In genomic region chr3:96828984-96829383, GRCm38 (mm10) we compare ENCODE assay signal across 18 mouse cellular contexts. TPM values are rescaled to one million over a fixed set of nuclear protein-coding genes. Genes with fewer than 3 reads are reported as not detected.
DNase-seq lines count a peak whose midpoint lies in the region; ATAC-seq lines count a peak whose summit lies in the region.
"Had no signal": no experiment of that assay in that cellular context is flagged by ENCODE, and none has a peak within 500 bp of the region (broad histone marks: within the 10 kb centered on the region; RNA-seq: fewer than 3 reads in every experiment).

Gene Pdzk1 (plus strand): TSS chr3:96829284.
Gene Cd160 (minus strand): TSS chr3:96829351.

- no peak for ATAC-seq in heart, embryonic 12.5 days (ENCODE audit: insufficient number of reproducible peaks, low FRiP score)
- no peak for ATAC-seq in neural tube, embryonic 13.5 days (ENCODE audit: low read depth)
- no peak for ATAC-seq in liver, embryonic 11.5 days (replicated peaks; ENCODE audit: low FRiP score)
- ATAC-seq in neural tube, embryonic 14.5 days (ENCODE audit: low read depth), result no peak
- ATAC-seq in erythroid progenitor cell, adult 5-6 weeks (replicated peaks; ENCODE audit: low FRiP score, poor library complexity, severe bottlenecking), result no peak

- 0 out of 2 replicates have a peak, but pooled peaks cover 4% of the 10 kb centered on the region for H3K9me3 ChIP-seq in heart, embryonic 12.5 days (replicated peaks)
- H3K9me3 ChIP-seq in neural tube, embryonic 13.5 days, result no peaks in the 10 kb centered on the region
- no peaks in the 10 kb centered on the region for H3K9me3 ChIP-seq in liver, embryonic 11.5 days (ENCODE audit: control insufficient read depth, low read length)
- no peaks in the 10 kb centered on the region for H3K9me3 ChIP-seq in neural tube, embryonic 14.5 days (ENCODE audit: control insufficient read depth, low read length)
- H3K9me3 ChIP-seq: hindbrain, embryonic 10.5 days had no signal

- no peak within 1 kb of the TSS for H3K27ac ChIP-seq in heart, embryonic 12.5 days (ENCODE audit: poor library complexity, severe bottlenecking)
- no peak within 1 kb of the TSS for H3K27ac ChIP-seq in neural tube, embryonic 13.5 days (replicated peaks)
- H3K27ac ChIP-seq in liver, embryonic 11.5 days (ENCODE audit: low read depth, low read length), result no peak within 1 kb of the TSS
- H3K27ac ChIP-seq in neural tube, embryonic 14.5 days (ENCODE audit: low read depth, low read length), result no peak within 1 kb of the TSS
- H3K27ac ChIP-seq: hindbrain, embryonic 10.5 days had no signal

- H3K4me1 ChIP-seq in heart, embryonic 12.5 days (replicated peaks), result peaks cover 5% of the 10 kb centered on the region
- H3K4me1 ChIP-seq in neural tube, embryonic 13.5 days (replicated peaks), result peaks cover 4% of the 10 kb centered on the region
- no peaks in the 10 kb centered on the region for H3K4me1 ChIP-seq in liver, embryonic 11.5 days (replicated peaks; ENCODE audit: control insufficient read depth, insufficient read depth, low read length)
- H3K4me1 ChIP-seq in neural tube, embryonic 14.5 days (ENCODE audit: control insufficient read depth, insufficient read depth, low read length), result no peaks in the 10 kb centered on the region

- DNase-seq in heart, postnatal 36 days, result no peak
- no peak for DNase-seq in neural tube, embryonic 10.5 days (ENCODE audit: extremely low spot score, low spot score)
- no peak for DNase-seq in liver, embryonic 11.5 days (ENCODE audit: low spot score)
- DNase-seq in layer of hippocampus, postnatal 10 days (ENCODE audit: low spot score in 2 of 2), result no peak
- DNase-seq: cerebellum, adult 11-12 months; lung, embryonic 14.5 days; right cerebral cortex, postnatal 4 days; thymus, postnatal 25 days had no signal

- no peaks in the 10 kb centered on the region for H3K36me3 ChIP-seq in heart, embryonic 12.5 days
- H3K36me3 ChIP-seq in neural tube, embryonic 13.5 days, result no peaks in the 10 kb centered on the region
- H3K36me3 ChIP-seq in liver, embryonic 11.5 days (ENCODE audit: control insufficient read depth, insufficient read depth, low read length), result no peaks in the 10 kb centered on the region
- H3K36me3 ChIP-seq in neural tube, embryonic 14.5 days (ENCODE audit: control insufficient read depth, insufficient read depth, low read length), result no peaks in the 10 kb centered on the region
- H3K36me3 ChIP-seq: hindbrain, embryonic 10.5 days had no signal

- H3K9ac ChIP-seq in heart, embryonic 12.5 days, result no peak within 1 kb of the TSS
- 0 out of 2 replicates have a peak within 1 kb of the TSS, but pooled peaks have one; percentile 22 for H3K9ac ChIP-seq in neural tube, embryonic 13.5 days
- no peak within 1 kb of the TSS for H3K9ac ChIP-seq in liver, embryonic 11.5 days (ENCODE audit: low read depth, low read length)
- H3K9ac ChIP-seq in neural tube, embryonic 14.5 days (replicated peaks; ENCODE audit: low read depth, low read length), result no peak within 1 kb of the TSS
- H3K9ac ChIP-seq: lung, embryonic 14.5 days had no signal

- peak within 1 kb of the TSS; percentile 30 for H3K4me2 ChIP-seq in heart, embryonic 12.5 days
- H3K4me2 ChIP-seq in neural tube, embryonic 13.5 days, result no peak within 1 kb of the TSS
- peak within 1 kb of the TSS; percentile 4; the same call in 1 of the 2 replicates for H3K4me2 ChIP-seq in liver, embryonic 11.5 days
- peak within 1 kb of the TSS; percentile 14; the same call in 1 of the 2 replicates for H3K4me2 ChIP-seq in neural tube, embryonic 14.5 days (ENCODE audit: low read depth, low read length)
- H3K4me2 ChIP-seq: lung, embryonic 14.5 days had no signal

- H3K27me3 ChIP-seq in heart, embryonic 12.5 days (replicated peaks), result peaks cover 8% of the 10 kb centered on the region; the same call in 1 of the 2 replicates
- H3K27me3 ChIP-seq in neural tube, embryonic 13.5 days, result no peaks in the 10 kb centered on the region
- no peaks in the 10 kb centered on the region for H3K27me3 ChIP-seq in liver, embryonic 11.5 days (replicated peaks; ENCODE audit: control insufficient read depth, insufficient read depth, low read length)
- H3K27me3 ChIP-seq in neural tube, embryonic 14.5 days (ENCODE audit: control insufficient read depth, insufficient read depth, low read length), result no peaks in the 10 kb centered on the region

- H3K4me3 ChIP-seq in heart, embryonic 12.5 days, result no peak within 1 kb of the TSS
- H3K4me3 ChIP-seq in neural tube, embryonic 13.5 days, result no peak within 1 kb of the TSS
- no peak within 1 kb of the TSS for H3K4me3 ChIP-seq in liver, embryonic 11.5 days (ENCODE audit: low read depth, low read length)
- no peak within 1 kb of the TSS for H3K4me3 ChIP-seq in neural tube, embryonic 14.5 days (ENCODE audit: low read depth, low read length)
- H3K4me3 ChIP-seq: hindbrain, embryonic 10.5 days had no signal

- WGBS in heart, embryonic 12.5 days, result 71% methylated on average over 1 of the region's 1 CpGs
- WGBS in neural tube, embryonic 13.5 days, result 64% methylated on average over 1 of the region's 1 CpGs
- WGBS in liver, embryonic 11.5 days, result 68% methylated on average over 1 of the region's 1 CpGs
- 85% methylated on average over 1 of the region's 1 CpGs for WGBS in neural tube, embryonic 14.5 days

- intact Hi-C loops in heart, postnatal 36 days (cut with DNase I), result no loop called here

RNA-seq across cellular contexts. Expression of gene Pdzk1, which starts in this region (rescaled TPM):
- polyA plus RNA-seq in heart, embryonic 12.5 days (2016; fragmentation: Nextera tagmentation; extraction: Ambion mirVana), result 0.36 TPM in 1 of 2 replicates, not detected in the other
- total RNA-seq in heart, postnatal 36 days (2021), result not detected
- 0.08 TPM in 1 of 2 replicates, not detected in the other for polyA plus RNA-seq in neural tube, embryonic 13.5 days (2015; fragmentation: Nextera tagmentation; extraction: Ambion mirVana)
- polyA plus RNA-seq in liver, embryonic 11.5 days (2014; fragmentation: Nextera tagmentation; extraction: Ambion mirVana), result 5.4 and 6.0 TPM in 2 replicates
- polyA plus RNA-seq in neural tube, embryonic 14.5 days (2014; fragmentation: Nextera tagmentation; extraction: Ambion mirVana), result not detected in 2 replicates
- total RNA-seq in layer of hippocampus, postnatal 10 days (2021), result under 1 TPM; 0.14 to 0.25 TPM
- total RNA-seq in erythroid progenitor cell, adult 5-6 weeks (2015; ENCODE audit: low replicate concordance), result 1.8 and 4.6 TPM in 2 replicates
- 2.4 and 6.9 TPM in 2 replicates for total RNA-seq in erythroid progenitor cell, adult 5-6 weeks (2017; ENCODE audit: low replicate concordance)
- total RNA-seq: granulocyte monocyte progenitor cell, adult 5-6 weeks; left cerebral cortex, postnatal 14 days; megakaryocyte progenitor cell, adult 5-6 weeks had no signal
- polyA plus RNA-seq: embryonic facial prominence, embryonic 14.5 days had no signal

RNA-seq across cellular contexts. Expression of gene Cd160, which starts in this region (rescaled TPM):
- 0.08 TPM in 1 of 2 replicates, not detected in the other for polyA plus RNA-seq in heart, embryonic 12.5 days (2016; fragmentation: Nextera tagmentation; extraction: Ambion mirVana)
- total RNA-seq in heart, postnatal 36 days (2021), result not detected
- polyA plus RNA-seq in neural tube, embryonic 13.5 days (2015; fragmentation: Nextera tagmentation; extraction: Ambion mirVana), result 0.14 and 0.23 TPM in 2 replicates
- polyA plus RNA-seq in liver, embryonic 11.5 days (2014; fragmentation: Nextera tagmentation; extraction: Ambion mirVana), result 0.12 and 0.19 TPM in 2 replicates
- polyA plus RNA-seq in neural tube, embryonic 14.5 days (2014; fragmentation: Nextera tagmentation; extraction: Ambion mirVana), result 0.41 and 0.48 TPM in 2 replicates
- not detected for total RNA-seq in layer of hippocampus, postnatal 10 days (2021)
- 1.8 TPM in 1 of 2 replicates, not detected in the other for total RNA-seq in erythroid progenitor cell, adult 5-6 weeks (2015; ENCODE audit: low replicate concordance)
- total RNA-seq in erythroid progenitor cell, adult 5-6 weeks (2017; ENCODE audit: low replicate concordance), result 0.26 TPM in 1 of 2 replicates, not detected in the other
- total RNA-seq: left cerebral cortex, postnatal 14 days had no signal
- polyA plus RNA-seq: cortical plate, adult 2 months had no signal
